13 mouse cellular contexts compared by ENCODE assay signal in genomic region chr11:96886942-96887546, GRCm38 (mm10). TPM values are rescaled to one million over a fixed set of nuclear protein-coding genes. Genes with fewer than 3 reads are reported as not detected.
DNase-seq lines count a peak whose midpoint lies in the region; ATAC-seq lines count a peak whose summit lies in the region.
"Had no signal": no experiment of that assay in that cellular context is flagged by ENCODE, and none has a peak within 500 bp of the region (broad histone marks: within the 10 kb centered on the region; RNA-seq: fewer than 3 reads in every experiment).

No protein-coding gene starts in this region.

- no peak overlapping the region for H3K9ac ChIP-seq in neural tube, embryonic 11.5 days (ENCODE audit: low read length)
- H3K9ac ChIP-seq in hindbrain, embryonic 13.5 days = no peak overlapping the region
- H3K9ac ChIP-seq in neural tube, embryonic 14.5 days (replicated peaks; ENCODE audit: low read depth, low read length) = no peak overlapping the region

- no peak for ATAC-seq in neural tube, embryonic 11.5 days (ENCODE audit: insufficient read depth, low FRiP score, low TSS enrichment)
- no peak for ATAC-seq in hindbrain, embryonic 13.5 days (ENCODE audit: low FRiP score)
- no peak for ATAC-seq in neural tube, embryonic 14.5 days (ENCODE audit: low read depth)

- no peaks in the 10 kb centered on the region for H3K9me3 ChIP-seq in neural tube, embryonic 11.5 days (ENCODE audit: control insufficient read depth, low read length)
- no peaks in the 10 kb centered on the region for H3K9me3 ChIP-seq in hindbrain, embryonic 13.5 days
- no peaks in the 10 kb centered on the region for H3K9me3 ChIP-seq in neural tube, embryonic 14.5 days (ENCODE audit: control insufficient read depth, low read length)

- DNase-seq in cerebellum, adult 11-12 months = peak; percentile 44
- DNase-seq in cerebellum, postnatal 4 days (ENCODE audit: low spot score in 2 of 2) = no peak
- no peak for DNase-seq in neural tube, embryonic 11.5 days (ENCODE audit: low spot score)
- DNase-seq in neural tube, embryonic 10.5 days (ENCODE audit: extremely low spot score, low spot score) = no peak
- no peak for DNase-seq in gastrocnemius, adult 8-10 months (ENCODE audit: low spot score in 2 of 2)
- DNase-seq in embryo, embryonic 11 days = no peak
- DNase-seq: adrenal gland, postnatal 10 days; heart, postnatal 14 days; lung, postnatal 10 days had no signal

- H3K36me3 ChIP-seq in neural tube, embryonic 11.5 days (ENCODE audit: control insufficient read depth, insufficient read depth, low read length) = no peaks in the 10 kb centered on the region
- no peaks in the 10 kb centered on the region for H3K36me3 ChIP-seq in hindbrain, embryonic 13.5 days
- H3K36me3 ChIP-seq in neural tube, embryonic 14.5 days (ENCODE audit: control insufficient read depth, insufficient read depth, low read length) = no peaks in the 10 kb centered on the region

- H3K4me1 ChIP-seq in neural tube, embryonic 11.5 days (ENCODE audit: control insufficient read depth, insufficient read depth, low read length) = peaks cover 26% of the 10 kb centered on the region
- H3K4me1 ChIP-seq in hindbrain, embryonic 13.5 days (replicated peaks) = peaks cover 38% of the 10 kb centered on the region
- H3K4me1 ChIP-seq in neural tube, embryonic 14.5 days (ENCODE audit: control insufficient read depth, insufficient read depth, low read length) = peaks cover 21% of the 10 kb centered on the region

- H3K27me3 ChIP-seq in neural tube, embryonic 11.5 days (ENCODE audit: control insufficient read depth, insufficient read depth, low read length) = no peaks in the 10 kb centered on the region
- H3K27me3 ChIP-seq in hindbrain, embryonic 13.5 days = no peaks in the 10 kb centered on the region
- no peaks in the 10 kb centered on the region for H3K27me3 ChIP-seq in neural tube, embryonic 14.5 days (ENCODE audit: control insufficient read depth, insufficient read depth, low read length)

- H3K4me3 ChIP-seq in neural tube, embryonic 11.5 days (ENCODE audit: low read depth, low read length) = no peak overlapping the region
- no peak overlapping the region for H3K4me3 ChIP-seq in hindbrain, embryonic 13.5 days
- H3K4me3 ChIP-seq in neural tube, embryonic 14.5 days (ENCODE audit: low read depth, low read length) = no peak overlapping the region

- peak overlapping the region; percentile 84; the same call in 1 of the 2 replicates for H3K27ac ChIP-seq in neural tube, embryonic 11.5 days (ENCODE audit: low read depth, low read length)
- H3K27ac ChIP-seq in hindbrain, embryonic 13.5 days = peak overlapping the region; percentile 90
- peak overlapping the region; percentile 79; the same call in 1 of the 2 replicates for H3K27ac ChIP-seq in neural tube, embryonic 14.5 days (ENCODE audit: low read depth, low read length)

- no peak overlapping the region for H3K4me2 ChIP-seq in neural tube, embryonic 11.5 days (ENCODE audit: low read depth)
- no peak overlapping the region for H3K4me2 ChIP-seq in hindbrain, embryonic 13.5 days
- no peak overlapping the region for H3K4me2 ChIP-seq in neural tube, embryonic 14.5 days (ENCODE audit: low read depth, low read length)

- 89% methylated on average over 8 of the region's 8 CpGs for WGBS in neural tube, embryonic 11.5 days
- 77% methylated on average over 8 of the region's 8 CpGs for WGBS in hindbrain, embryonic 13.5 days
- WGBS in neural tube, embryonic 14.5 days = 73% methylated on average over 8 of the region's 8 CpGs

RNA-seq across cellular contexts. Expression of gene Cdk5rap3, which starts 29.3 kb away (rescaled TPM):
- 92.7 and 93.1 TPM in 2 replicates for polyA plus RNA-seq in neural tube, embryonic 11.5 days (2014; fragmentation: Nextera tagmentation; extraction: Ambion mirVana)
- polyA plus RNA-seq in hindbrain, embryonic 13.5 days (2015; fragmentation: Nextera tagmentation; extraction: Ambion mirVana) = 92.9 and 100 TPM in 2 replicates
- 80.0 and 82.4 TPM in 2 replicates for polyA plus RNA-seq in neural tube, embryonic 14.5 days (2014; fragmentation: Nextera tagmentation; extraction: Ambion mirVana)
- total RNA-seq in gastrocnemius, adult 8-10 months (2022) = 10 to 100 TPM; 23.0 to 30.7 (median 27.9) TPM

RNA-seq across cellular contexts. Expression of gene Copz2, which starts 37.4 kb away (rescaled TPM):
- polyA plus RNA-seq in neural tube, embryonic 11.5 days (2014; fragmentation: Nextera tagmentation; extraction: Ambion mirVana) = 44.8 and 46.5 TPM in 2 replicates
- 27.3 and 31.7 TPM in 2 replicates for polyA plus RNA-seq in hindbrain, embryonic 13.5 days (2015; fragmentation: Nextera tagmentation; extraction: Ambion mirVana)
- polyA plus RNA-seq in neural tube, embryonic 14.5 days (2014; fragmentation: Nextera tagmentation; extraction: Ambion mirVana) = 10.9 and 33.9 TPM in 2 replicates
- 10 to 100 TPM; 22.9 to 30.1 (median 24.3) TPM for total RNA-seq in gastrocnemius, adult 8-10 months (2022)

RNA-seq across cellular contexts. Expression of gene Prr15l, which starts 40.9 kb away (rescaled TPM):
- 0.57 and 0.78 TPM in 2 replicates for polyA plus RNA-seq in neural tube, embryonic 11.5 days (2014; fragmentation: Nextera tagmentation; extraction: Ambion mirVana)
- 0.29 and 0.43 TPM in 2 replicates for polyA plus RNA-seq in hindbrain, embryonic 13.5 days (2015; fragmentation: Nextera tagmentation; extraction: Ambion mirVana)
- 0.09 and 0.36 TPM in 2 replicates for polyA plus RNA-seq in neural tube, embryonic 14.5 days (2014; fragmentation: Nextera tagmentation; extraction: Ambion mirVana)
- not detected for total RNA-seq in gastrocnemius, adult 8-10 months (2022)
- total RNA-seq: common myeloid progenitor, adult 5-6 weeks; layer of hippocampus, postnatal 25 days had no signal

RNA-seq across cellular contexts. Expression of gene Pnpo, which starts 56.7 kb away (rescaled TPM):
- polyA plus RNA-seq in neural tube, embryonic 11.5 days (2014; fragmentation: Nextera tagmentation; extraction: Ambion mirVana) = 24.0 and 26.2 TPM in 2 replicates
- polyA plus RNA-seq in hindbrain, embryonic 13.5 days (2015; fragmentation: Nextera tagmentation; extraction: Ambion mirVana) = 20.5 and 22.6 TPM in 2 replicates
- polyA plus RNA-seq in neural tube, embryonic 14.5 days (2014; fragmentation: Nextera tagmentation; extraction: Ambion mirVana) = 21.7 and 23.4 TPM in 2 replicates
- total RNA-seq in gastrocnemius, adult 8-10 months (2022) = 1 to 10 TPM; 7.4 to 9.3 (median 8.0) TPM

RNA-seq across cellular contexts. Expression of gene Nfe2l1, which starts 57.3 kb away (rescaled TPM):
- 45.4 and 46.8 TPM in 2 replicates for polyA plus RNA-seq in neural tube, embryonic 11.5 days (2014; fragmentation: Nextera tagmentation; extraction: Ambion mirVana)
- 69.8 and 72.6 TPM in 2 replicates for polyA plus RNA-seq in hindbrain, embryonic 13.5 days (2015; fragmentation: Nextera tagmentation; extraction: Ambion mirVana)
- polyA plus RNA-seq in neural tube, embryonic 14.5 days (2014; fragmentation: Nextera tagmentation; extraction: Ambion mirVana) = 39.7 and 51.7 TPM in 2 replicates
- 100 to 1,000 TPM; 479 to 603 (median 495) TPM for total RNA-seq in gastrocnemius, adult 8-10 months (2022)
